Mouse (Mus musculus): ENCODE data around the gene 1810062G17Rik.

The 1810062G17Rik gene

DNA sequence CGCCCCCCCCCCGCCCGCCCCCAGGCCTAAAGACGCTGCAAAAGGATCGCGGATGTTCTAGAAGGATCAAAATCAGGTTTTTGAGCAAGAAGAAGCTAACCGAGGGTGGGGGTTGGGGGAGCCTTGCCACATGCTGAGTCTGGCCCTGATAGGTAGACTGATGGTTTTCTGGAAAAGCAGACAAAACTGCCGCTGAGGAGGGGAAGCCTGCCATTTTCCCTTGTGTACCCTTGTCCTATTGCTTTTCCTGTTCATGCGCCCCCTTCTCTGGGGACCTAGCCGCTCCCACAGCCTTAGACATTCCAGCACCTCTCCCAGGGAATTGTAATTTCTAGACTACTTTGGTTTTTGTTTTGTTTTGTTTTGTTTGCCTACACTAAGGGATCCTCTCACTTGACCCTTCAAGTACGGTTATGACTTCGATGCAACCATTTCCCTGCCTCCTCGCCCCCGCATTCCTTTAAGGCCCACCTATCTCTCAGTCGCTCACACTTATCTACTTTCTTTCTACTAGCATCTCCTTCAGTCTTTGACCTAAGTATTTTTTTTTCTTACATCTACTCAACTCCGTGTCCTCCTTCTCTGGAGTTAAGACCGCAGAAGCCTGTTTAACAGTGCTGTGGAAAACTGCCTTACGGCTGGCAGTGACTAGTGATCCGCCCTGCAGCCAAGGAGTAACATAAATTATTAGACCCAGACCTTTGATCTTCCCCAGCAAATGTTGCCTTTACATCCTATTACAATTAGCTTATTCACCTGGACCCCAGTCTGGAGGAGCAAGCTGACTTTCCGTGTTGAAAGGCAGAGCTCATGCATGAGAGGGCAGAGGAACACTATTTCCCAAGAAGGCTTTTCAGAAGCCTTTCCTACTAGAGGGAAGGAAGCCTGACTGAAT lies 771 bp downstream of the 1810062G17Rik start:
- no peak for DNase-seq (ENCODE audit: low spot score in 2 of 2)

DNA sequence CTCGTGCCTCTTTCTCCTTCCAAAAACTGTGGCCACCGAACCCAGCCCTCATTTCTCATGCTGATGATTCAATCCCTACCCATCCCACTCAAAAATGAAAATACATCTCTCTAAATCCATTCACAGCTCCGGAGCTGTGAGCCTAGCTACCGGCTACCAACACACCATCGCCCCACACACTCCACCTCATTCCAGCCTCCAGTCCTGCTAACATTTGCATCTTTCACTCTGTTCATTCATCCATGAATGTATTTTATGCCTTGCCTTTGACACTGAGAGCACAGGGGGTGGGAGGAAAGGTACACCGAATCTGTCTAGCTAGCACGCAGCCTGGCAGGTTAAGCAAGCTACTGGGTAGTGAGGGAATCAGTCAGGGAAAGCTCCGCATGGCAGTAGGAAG lies 3.0 kb downstream of the 1810062G17Rik start:
- no peak for DNase-seq (ENCODE audit: low spot score in 2 of 2)

DNA sequence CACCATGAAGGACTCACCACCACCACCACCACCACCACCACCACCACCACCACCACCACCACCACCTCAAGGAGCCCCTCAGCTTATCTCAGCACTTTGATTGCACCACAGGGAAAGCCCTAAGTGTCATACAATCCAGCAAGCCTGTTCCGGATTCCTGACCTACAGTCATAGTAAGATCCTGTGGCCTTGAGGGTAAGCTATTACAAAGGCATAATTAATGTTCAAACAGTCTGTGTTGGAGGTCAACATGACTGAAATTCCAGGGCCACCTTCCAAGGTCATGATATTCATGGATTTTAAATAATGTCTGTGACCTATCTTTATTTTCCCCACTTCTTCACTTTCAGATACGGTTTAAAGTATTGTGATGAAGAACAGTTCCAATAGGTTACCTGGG lies 4.7 kb downstream of the 1810062G17Rik start:
- DNase-seq (ENCODE audit: low spot score in 2 of 2) = no peak

DNA sequence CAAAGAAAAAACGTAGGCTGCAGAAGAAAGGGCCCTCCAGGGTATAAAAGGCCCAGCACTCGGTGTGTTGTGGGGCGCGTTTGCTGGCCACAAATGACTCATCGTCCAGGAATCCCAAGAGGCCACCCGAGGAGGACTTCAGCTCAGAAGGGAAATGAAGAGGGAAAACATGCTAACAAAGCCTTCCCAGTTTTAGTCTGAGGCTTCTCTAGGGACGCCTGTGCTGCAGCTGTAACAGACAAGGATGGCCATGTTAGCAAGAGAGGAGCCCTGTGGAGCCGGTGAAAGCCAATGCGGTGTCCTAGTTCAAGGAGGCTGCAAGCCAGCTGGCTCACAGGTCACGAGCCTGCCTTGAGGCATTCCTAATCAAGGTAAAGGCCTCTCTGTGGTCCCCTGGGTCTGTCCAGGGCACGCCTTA lies 6.0 kb downstream of the 1810062G17Rik start:
- no peak for DNase-seq (ENCODE audit: low spot score in 2 of 2)

DNA sequence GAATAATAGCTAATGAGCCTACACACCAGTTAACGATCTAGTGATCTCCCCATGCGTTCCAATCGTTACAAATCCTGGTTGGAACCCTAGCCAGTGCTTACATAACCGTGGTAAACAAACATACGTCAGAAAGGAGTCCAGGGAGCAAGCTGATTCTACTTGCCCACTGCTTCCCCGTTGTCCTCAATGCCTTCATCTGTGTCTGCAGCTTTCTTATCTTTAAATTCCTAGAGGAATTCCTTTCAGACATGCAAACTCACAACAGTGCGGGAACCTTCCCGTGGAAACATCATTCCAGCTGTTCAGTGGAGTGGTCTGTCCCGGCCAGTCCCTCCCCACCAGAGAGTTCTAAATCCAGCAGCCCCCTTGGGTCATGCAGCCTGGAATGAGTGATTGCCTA lies 7.2 kb downstream of the 1810062G17Rik start:
- no peak for DNase-seq (ENCODE audit: low spot score in 2 of 2)

DNA sequence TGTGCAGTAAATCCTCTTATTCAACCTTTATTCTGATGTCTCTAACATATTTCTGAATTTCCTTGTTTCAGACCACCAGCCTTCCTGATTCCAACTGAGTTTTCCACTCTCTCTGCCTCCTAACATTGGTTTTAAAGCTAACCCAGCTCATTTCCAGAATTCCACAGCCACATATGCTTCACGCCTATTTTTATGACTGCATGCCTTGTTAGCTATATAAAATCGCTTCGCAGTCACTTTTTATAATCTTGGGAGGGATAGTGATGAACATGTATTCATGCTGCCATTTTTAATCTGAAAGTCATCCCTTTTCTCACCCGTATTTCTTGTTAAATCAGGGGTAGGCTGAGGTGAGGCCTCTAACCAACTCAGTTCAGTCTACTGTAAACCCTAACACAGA lies 8.6 kb downstream of the 1810062G17Rik start:
- no peak for DNase-seq (ENCODE audit: low spot score in 2 of 2)

DNA sequence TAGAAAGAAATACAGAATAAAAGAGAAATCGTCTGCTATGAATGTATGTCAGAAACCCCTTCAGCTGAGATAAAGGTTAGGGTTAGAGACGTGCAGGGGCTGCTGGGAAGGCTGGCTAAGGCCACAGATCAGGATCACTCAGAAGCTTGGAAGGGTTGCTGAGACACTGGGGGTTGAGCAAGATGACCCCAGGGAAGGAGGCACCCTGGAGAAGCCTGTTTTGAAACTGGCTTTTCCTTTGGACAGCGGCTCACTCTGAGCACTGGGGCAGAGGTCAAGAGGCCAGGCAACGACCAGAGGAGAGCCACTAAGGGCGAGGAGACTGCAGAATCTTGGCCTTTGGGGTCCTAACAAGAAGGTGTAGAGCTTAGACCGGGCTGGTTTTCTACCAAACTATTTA lies 10.4 kb downstream of the 1810062G17Rik start:
- no peak for DNase-seq (ENCODE audit: low spot score in 2 of 2)

DNA sequence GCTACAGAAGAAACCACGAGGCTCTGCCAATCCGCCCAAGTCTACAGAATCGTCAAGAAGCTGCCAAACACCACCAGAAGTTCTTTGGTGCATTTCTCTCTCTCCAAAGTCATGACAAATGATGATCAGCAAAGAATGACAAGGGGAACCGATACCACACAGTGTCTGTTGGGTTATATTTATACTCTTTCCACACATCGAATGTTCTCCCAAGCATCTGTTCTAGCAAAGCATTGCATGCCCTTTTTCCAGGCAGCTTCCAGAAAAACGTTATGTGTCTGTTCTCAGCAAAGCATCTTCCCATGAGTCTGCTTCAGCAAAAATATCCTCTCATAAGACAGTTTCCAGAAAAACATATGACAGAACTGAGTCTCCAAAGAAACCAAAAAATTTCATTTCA lies 11.1 kb downstream of the 1810062G17Rik start:
- DNase-seq (ENCODE audit: low spot score in 2 of 2) = no peak

DNA sequence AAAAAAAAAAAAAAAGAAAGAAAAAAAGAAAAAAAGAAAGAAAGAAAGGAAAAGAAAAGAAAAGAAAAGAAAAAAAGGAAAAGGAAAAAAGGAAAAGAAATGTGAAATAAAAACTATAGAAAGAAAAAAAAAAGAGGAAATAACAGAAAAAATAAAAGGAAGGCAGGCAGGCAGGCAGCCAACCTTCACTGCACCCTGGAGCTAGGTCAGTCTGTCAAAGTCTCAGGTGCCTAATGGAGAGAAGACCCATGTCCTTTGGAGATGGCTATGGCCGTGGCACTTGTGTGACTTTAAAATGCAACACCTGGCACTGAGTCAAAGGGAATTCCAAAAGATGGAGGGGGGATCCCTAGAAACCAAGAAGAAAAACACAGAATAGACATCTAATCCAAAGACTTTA lies 12.6 kb downstream of the 1810062G17Rik start:
- no peak for DNase-seq (ENCODE audit: low spot score in 2 of 2)

DNA sequence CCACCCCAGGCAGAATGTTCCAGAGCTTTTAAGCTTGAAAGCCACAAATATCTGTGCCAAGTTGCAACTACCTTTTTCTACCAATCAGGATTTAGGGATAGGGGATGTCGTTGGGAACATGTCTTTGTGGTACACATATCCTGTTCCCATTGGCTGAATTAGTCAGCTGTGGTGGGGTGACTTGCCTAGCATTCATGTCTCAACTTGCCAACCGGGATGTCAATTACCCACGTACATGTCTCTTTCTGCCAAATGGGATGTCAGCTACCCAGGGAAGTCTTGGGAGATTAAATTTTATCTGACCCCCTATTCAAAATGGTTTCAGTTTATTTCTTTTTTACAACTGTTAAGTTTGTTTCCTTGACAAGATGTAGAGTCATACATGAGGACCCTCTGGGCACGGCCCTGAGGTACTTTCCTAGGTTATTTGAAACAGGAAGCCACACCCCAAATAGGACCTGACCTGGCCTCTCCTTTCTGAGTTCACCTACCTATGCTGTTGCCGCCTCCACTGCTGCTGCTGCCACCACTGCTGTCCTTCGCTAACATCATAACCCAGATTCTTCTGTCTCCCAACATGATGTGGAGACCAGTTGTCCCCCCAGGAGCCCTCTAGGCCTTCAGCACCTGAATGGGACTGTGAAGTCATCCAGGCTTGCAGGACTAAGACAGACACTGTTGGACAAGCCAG lies 13.3 kb downstream of the 1810062G17Rik start:
- no peak for DNase-seq (ENCODE audit: low spot score in 2 of 2)

DNA sequence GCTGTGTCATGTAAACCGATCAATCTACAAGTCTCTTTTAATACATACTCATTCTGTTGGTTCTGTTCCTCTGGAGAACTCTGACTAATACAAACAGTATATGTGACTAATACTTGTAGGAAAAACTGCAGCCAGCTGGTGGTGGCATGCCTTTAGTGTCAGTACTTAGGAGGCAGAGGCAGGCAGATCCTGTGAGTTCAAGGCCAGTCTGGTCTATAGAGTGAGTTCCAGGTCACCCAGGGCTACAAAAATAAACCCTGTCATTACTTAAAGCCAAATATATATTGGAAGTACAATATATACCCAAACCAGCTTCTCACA lies 13.8 kb downstream of the 1810062G17Rik start:
- DNase-seq (ENCODE audit: low spot score in 2 of 2) = no peak

DNA sequence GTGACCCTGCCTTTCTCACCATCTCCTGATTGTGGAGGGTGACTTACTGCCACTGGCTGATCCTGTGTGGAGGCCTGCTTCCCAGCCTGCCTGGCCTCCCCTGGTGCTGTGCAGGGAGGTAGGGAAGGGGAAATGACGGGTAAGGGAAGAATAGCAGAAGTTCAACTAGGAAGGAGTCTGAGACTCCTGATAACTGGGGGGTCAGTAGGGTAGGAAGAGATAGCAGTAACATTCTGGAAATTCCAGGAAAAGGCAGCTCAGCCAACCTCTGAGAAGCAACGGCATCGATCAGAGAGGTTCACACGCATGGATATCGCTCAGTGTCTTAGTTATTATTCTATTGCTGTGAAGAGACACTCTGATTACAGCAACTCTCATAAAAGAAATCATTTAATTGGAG lies 15.8 kb downstream of the 1810062G17Rik start:
- no peak for DNase-seq (ENCODE audit: low spot score in 2 of 2)

DNA sequence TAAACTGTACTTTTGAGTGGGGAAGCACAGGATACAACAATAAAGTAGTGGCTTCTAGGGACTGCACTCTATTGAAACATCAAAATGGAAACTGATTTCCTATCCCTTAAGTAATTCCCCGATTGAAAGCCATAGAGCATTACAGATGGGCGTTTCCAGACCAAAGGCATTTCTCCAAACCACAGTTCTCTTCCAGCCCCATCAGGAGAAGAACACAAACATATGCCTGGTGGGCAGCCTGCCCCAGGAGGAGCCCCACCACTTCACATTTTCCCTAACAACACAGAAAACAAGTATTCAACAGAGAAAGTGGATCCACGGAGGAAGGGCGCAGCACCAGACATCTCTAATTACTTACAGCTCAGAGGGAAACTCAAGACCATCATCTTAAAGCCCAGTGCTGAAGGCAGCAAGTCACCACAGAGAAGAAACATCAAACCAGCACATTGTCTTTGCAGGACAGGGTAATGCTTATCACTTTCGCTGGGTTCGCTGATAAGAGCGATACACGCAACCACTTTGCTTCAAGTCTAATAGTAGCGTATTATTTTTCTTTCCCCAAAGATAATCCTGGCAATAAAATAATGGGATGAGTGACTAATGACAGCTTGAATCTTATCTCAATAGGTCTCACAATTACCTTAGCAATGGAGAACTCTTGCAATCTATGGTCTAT lies 17.1 kb downstream of the 1810062G17Rik start:
- no peak for DNase-seq (ENCODE audit: low spot score in 2 of 2)

DNA sequence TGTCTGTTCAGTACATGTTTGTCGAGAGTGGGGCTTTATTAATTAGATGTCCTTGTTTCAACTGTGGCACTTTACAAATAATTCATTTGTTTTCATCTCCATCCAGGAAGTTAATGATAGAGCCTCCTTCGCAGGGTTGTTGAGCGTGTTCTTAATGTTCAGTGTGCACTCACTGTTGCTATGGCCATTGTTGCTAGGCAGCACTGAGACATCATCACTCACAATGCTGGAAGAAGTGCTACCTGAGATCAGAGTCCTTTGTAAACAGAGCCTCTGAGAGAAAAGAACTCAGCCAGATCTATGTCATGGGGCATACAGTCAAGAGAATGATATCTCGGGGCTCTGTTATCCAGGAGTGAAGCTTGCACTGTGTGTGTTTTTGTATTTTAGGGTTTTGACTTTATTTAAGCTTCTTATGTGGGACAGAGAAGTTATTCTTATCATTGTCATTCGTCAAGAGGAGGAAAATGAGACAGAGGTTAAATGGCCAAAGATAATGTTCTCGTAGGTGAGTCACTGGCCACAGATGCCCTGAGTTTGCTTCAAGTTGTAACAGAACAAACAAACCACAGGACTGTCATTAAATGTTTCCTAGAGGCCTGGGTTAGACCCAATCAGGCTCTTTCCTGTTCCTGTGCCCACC lies 18.0 kb downstream of the 1810062G17Rik start:
- no peak for DNase-seq (ENCODE audit: low spot score in 2 of 2)

DNA sequence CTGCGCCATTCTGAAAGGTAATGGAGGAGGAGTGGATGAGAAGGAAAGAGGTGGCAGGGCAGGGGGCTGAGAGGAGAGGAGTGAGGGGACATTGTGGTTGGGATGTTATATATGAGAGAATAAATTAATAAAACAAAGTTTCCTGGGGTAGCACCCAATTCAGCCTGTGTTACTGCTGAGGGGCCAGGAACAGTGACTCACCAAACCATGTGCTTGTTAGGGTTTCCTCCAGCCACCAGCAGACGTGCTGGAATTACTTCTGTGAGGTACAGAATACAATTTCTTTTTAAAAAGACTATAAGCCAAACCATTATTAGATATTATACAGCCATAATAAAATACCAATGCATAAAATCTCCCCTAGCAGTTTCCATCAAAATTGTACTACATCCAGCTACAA lies 18.9 kb downstream of the 1810062G17Rik start:
- DNase-seq (ENCODE audit: low spot score in 2 of 2) = no peak

DNA sequence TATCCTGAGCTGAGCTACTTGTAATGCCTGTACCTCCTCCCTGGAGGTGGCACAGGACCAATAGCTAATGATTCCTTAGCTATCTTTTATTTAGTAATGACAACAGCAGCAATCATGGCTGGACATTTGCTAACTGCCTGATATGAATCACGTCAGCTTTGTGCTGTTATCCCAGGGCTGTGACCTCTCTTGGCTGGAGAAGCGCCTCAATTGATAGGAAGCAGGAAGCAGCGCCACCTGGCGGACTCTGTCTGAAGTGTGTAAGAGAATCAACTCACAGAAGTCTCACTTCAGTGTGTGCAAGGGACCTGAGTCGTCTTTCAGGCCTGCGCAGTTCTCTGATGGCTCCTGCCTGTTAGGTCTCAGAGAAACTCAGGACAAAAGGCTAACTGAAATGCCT lies 19.7 kb downstream of the 1810062G17Rik start:
- peak; percentile 59 to 73 for DNase-seq (ENCODE audit: low spot score in 2 of 2)

DNA sequence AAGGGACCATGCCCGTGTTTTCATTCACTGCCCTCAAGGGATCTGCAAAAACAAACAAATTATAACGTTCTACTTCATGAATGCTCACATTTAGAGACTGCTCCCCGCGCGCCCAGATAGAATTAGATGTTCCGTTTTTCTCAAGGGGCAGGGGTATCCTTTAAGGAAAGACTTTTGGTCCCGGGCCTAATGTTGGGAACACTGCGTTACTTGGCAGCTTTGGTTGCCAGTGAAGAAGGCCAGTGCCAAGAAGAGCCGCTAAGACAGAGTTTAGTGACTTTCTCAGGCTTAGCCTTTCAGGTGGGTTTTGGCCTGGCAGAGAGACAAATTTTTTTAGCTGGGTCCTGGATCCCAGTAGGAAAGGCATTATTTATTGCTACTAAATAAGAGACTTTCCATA lies 20.5 kb downstream of the 1810062G17Rik start:
- no peak for DNase-seq (ENCODE audit: low spot score in 2 of 2)

DNA sequence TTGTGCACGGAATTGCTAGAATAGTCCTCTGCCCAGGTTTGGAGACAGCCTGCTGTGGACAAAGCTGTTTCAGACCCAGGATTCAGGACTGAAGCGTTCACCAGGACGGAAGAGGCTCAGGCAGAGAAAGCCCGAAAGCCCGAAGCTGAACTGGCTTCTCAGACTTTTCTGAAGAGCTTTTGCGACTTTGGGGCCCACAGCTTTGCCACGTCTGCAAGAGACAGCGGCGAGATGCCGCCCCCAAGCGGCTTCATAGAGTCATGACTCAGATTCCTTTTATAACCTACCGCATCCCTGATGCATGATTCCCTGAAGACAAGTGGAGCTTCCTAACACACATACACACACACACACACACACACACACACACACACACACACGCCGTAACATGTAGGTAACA lies 21.0 kb downstream of the 1810062G17Rik start:
- DNase-seq (ENCODE audit: low spot score in 2 of 2) = peak in 1 of 2 experiments; percentile 11

DNA sequence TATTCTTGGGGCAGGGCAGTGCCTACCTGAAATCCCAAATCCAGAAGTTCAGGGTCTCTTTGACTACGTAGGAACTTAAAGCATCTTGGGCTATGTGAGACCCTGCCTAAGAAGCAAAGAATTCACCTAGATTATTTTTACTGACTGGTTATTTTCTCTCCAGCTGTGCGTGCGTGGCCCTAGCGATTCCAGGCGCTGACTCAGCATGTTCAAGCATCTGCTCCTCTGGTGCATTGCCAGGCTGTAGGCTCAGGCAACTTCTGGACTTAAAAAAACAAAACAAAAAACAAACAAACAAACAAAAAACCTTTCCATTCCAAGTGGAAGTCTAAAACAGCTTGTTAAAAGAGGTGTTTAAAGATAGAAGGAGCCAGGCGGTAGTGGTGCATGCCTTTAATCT lies 22.5 kb downstream of the 1810062G17Rik start:
- no peak for DNase-seq (ENCODE audit: low spot score in 2 of 2)

DNA sequence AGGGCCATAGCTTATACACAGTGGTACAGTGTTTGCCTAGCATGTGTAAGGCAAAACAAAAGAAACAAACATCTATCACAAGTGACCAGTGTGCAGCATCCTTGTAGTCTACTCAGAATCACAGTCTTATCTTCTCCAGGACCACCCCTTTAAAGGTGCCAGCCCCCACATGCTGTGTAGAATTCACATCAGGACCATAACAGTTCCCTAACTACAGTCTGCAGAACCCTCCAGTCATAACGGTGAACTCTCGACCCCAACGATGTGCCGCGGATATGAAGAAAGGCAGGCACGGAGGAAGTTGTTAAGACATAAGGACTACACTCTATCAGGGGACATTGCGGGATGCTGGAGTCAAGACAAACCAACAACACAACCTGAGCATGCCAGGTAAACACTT lies 23.7 kb downstream of the 1810062G17Rik start:
- DNase-seq (ENCODE audit: low spot score in 2 of 2) = no peak

DNA sequence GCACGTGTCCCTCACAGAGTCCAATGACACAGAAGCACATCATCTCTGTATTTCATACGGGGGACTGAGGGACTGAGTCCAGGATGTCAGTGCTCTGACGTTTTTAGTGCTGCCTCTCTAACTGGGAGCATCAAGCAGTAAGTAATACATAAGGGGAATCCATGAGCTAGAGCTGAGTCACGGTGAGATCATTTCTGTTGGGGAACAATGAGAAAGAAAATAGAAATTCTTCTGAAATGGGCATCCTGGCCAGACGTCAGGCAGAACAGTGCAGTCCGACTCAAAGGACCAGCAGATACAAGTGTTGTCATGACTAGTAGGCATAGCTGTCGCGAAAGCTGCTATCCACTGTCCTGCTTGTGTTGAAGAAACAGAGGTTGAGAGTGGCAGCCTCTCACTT lies 25.2 kb downstream of the 1810062G17Rik start:
- no peak for DNase-seq (ENCODE audit: low spot score in 2 of 2)

DNA sequence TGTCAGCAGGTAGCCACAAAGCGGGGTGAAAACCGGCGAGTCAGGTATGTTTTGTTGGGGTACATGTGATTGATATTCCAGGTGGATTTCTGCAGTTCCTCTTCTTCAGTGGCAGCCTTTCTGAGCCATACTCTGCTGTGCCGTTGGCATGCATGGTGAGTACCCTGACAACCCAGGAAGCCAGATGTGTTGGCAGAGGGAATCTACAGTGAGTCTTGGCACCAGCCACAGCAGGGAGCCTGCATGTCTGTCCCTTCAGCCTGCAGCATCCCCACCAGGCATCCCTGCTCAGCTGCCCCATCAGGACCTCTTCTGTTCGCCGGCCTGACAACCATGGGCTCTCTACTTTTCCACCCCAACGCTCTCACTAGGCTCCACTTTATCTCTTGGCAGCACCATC lies 25.8 kb downstream of the 1810062G17Rik start:
- DNase-seq (ENCODE audit: low spot score in 2 of 2) = no peak

All from natural killer cell, adult 2 months (primary cell).